Mouse (Mus musculus) spleen, adult 12 weeks (tissue): ENCODE results near the gene Sec14l1.

Experiments used
- DNase-seq: peaks from one replicate; pipeline ENCODE4 v3.0.0; 2022; ENCODE audit warnings: low spot score

Gene Sec14l1

GRCm38 (mm10) chr11:117109179-117109954 is 5.6 kb upstream of the Sec14l1 start:
- DNase-seq: no peak

GRCm38 (mm10) chr11:117111967-117112648 is 2.9 kb upstream of the Sec14l1 start:
- no peak for DNase-seq

DNA sequence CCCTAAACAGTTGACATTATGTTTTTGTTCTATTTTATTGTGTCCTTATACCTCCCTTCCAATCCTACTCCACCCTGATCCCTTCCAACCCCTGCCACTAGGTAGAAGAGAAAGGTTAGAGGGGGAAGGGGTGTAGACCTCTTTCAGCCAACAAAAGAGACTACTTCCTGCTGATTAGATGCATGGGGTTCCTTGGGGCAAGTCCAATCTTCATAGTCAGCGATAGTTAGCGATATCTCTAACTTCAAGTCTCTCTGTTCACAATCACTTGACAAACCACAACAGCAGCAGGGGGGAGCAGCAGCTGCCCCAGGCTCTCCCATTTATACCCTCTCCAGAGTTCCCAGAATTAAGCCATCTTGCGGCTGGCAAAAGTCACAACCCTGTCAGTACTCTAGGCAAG is 2.3 kb upstream of the Sec14l1 start:
- DNase-seq: no peak

GRCm38 (mm10) chr11:117113377-117113776 is 1.6 kb upstream of the Sec14l1 start:
- DNase-seq: no peak

- DNase-seq: no peak
Observed at GRCm38 (mm10) chr11:117114231-117114591, 757 bp upstream of the Sec14l1 start.

GRCm38 (mm10) chr11:117115346-117116219 is 615 bp downstream of the Sec14l1 start:
- DNase-seq: no peak

- DNase-seq: no peak
Observed at GRCm38 (mm10) chr11:117116350-117117303, 1.7 kb downstream of the Sec14l1 start.

- DNase-seq: no peak
Observed at GRCm38 (mm10) chr11:117117321-117117720, 2.4 kb downstream of the Sec14l1 start.

DNA sequence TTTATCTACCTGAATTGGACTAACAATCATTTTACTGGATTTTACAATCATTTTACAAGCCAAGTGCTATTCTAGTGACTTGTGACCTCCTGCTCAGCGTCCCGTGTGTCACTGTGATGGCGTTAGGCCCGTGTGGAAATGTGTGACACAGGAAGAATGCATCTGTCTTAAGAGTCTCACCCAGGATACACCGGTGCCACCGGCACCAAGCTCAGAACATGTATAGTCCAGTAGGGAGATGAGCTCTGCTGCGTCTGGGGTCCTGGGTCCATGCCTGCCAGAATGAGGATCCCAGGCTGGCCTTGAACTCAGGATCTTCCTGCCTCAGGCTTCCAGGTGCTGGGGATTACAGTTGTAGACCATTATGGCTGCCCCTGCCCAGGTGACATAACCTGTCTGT is 2.8 kb downstream of the Sec14l1 start:
- no peak for DNase-seq

DNA sequence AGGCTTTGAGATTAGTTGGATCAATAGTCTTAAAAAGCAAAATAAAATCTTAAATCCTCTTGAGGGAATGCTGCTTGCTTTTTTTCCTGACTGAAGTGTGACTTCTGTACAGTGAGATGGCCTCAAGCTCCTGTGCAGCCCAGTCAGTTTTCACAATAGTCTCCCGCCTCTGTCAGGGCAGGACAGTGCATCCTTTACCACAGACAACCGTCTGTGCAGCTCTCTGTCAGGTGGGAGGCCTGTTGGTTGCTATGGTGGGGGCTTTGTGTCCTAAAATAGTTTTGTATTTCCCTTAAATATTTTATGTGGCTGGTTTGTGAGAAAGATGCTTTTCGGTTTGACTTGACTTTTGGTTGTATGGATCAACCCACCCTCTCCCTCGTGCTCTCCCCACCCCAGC is 3.3 kb downstream of the Sec14l1 start:
- DNase-seq: no peak

DNA sequence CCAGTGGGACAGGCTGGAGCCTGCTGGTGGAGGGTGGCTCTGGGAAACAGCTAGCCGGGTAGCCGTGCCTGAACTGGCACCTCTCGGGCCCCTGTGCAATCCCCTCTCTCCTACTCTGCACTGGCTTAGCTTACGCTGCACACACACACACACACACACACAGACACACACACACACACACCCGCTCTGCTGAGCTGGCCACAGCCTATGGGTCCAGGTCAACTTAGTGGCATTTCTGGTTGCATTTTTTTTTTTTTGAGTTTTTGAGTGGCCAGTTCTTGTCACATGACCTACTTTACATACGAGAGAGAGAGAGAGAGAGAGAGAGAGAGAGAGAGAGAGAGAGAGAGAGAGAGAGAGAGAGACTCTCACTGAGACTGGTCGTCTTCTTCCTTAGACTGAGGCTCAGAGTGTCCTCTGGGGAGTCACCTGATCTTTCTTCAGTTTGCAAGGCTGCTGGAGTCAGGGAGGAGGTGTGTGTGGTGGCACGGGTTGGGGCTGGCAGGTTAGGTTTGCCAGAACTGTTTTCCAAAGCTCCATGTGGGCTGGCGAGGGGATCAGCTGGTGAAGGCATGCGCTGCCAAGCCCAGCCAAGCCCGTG is 3.9 kb downstream of the Sec14l1 start:
- DNase-seq: no peak

DNA sequence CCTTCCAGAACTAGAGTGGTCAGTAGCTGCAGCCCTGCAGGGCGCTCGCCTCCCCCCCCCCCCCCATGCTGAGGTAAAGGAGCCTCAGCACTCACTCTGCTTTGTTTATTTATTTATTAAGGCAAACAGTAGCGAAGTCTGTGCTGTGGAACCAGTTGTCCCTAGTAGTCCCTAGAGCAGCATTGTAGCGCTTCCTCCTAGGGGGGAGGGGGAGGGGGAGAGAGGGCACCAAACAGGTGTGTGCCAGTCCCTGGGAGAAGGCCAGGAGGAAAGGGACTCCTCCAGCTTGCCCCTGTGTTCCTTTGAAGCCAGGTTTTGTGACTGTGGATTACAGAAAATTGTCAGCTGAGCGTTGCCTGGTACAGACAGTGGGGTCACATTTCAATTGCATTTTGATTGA is 4.8 kb downstream of the Sec14l1 start:
- no peak for DNase-seq

- no peak for DNase-seq
Observed at GRCm38 (mm10) chr11:117120285-117121163, 5.6 kb downstream of the Sec14l1 start.

GRCm38 (mm10) chr11:117121164-117121535 is 6.2 kb downstream of the Sec14l1 start:
- no peak for DNase-seq

DNA sequence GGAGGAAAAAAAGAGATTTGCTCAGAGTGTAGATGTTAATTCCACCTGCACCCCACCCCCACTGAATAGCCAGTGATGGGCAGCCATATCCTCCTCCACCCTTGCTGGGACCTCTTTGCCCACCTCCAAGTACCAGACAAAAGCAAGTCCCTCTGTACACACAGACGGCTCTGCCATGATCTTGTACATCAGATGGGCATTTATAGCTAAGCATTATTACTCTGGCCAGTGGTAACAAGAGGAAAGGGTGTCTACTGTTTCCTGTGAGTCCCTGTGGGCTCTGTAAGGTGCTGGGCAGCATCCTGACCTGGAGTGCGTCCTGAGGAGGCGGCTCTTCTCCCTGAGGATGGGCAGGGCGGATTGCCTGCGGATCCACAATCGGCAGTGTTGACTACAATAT is 7.0 kb downstream of the Sec14l1 start:
- DNase-seq: no peak

DNA sequence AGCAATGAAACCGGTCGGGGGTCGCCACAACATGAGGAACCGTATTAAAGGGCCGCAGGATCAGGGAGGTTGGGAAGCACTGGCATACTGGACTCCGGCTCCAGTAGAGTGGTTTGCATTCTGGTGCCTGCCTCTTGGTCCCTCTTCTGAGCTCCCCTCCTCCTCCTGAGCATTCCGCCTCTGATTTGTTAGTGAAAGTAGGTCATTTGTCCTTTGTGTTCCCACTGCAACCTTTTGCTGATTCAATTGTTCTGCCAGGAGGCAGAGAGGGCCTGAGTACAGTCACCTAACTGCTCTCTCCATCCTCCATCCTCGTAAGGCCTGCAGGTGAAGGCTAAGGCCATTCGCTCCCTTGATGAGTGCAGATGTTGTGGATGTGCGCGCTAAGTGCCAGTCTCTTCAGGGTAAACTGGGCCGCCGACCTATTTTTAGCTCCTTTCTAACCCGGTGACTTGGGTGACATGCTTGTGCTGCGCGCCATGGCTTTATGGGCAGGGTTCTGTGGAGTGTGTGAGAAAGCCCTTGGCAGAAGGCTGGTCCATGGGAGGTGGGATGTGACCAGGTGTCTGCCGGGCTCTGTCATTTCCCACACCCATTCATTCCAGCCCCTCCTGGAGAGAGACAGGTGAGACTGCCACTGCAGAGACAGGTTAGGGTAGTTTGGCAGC is 8.6 kb downstream of the Sec14l1 start:
- DNase-seq: no peak

DNA sequence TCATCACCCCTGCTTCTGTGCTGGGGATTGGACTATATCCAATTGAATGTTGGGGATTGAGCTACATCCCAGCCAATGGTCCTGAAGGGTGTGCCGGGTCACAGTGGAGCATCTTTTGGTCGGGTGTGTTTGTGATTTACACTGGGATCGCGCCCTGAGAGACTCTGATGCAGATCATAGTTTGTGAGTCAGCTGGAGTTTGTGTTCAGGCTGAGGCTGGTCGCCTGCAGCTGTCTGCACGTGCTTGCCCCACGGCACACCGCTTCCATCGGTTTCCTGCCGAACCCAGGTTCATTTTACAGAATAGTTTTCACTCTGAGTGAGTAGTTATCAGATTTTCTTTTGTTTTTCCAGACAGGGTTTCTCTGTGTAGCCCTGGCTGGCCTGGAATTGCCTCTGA is 9.6 kb downstream of the Sec14l1 start:
- DNase-seq: no peak

DNA sequence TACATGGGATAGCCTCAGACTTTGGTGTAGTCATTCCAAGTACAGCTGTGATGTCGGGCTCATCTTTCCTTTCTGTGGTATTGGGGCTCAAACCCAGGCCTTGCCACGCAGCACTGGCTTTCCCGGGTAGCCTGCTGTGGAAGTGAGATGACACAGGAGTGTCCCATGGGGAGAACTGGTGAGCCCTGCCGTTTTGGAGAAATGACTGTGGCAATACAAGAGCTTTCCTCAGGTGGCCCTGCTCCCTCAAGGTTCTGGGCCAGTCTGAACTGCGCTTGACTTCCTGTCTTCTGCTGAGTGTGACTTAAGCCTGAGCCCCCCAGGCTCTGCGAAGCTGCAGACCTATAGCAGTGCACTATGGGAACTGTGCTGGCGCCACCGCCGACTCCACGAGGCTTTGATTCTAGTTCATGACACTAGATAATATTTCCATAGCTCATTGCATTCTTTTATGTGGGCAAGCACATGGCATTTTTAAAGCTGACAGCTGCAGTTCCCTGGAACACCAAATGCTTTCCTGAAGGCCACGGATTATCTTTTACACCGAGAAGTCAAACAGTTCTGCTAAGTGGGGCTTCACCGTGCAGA is 12.4 kb downstream of the Sec14l1 start:
- DNase-seq: no peak

GRCm38 (mm10) chr11:117127931-117128548 is 13.1 kb downstream of the Sec14l1 start:
- DNase-seq: no peak
